Mouse (Mus musculus) brain, embryonic 14.5 days (tissue): ENCODE measurements around the gene Naa30. TPM values are rescaled to one million over a fixed set of nuclear protein-coding genes. Genes with fewer than 3 reads are reported as not detected.
A peak's percentile ranks its signal among the peaks of the same experiment; 100 is the strongest.
"Not testable (repeated sequence)": the region's sequence is repeated elsewhere in the genome, so short reads cannot be mapped to it uniquely, and the experiment has no call there.

Source experiments
- DNase-seq: peaks from one replicate; pipeline ENCODE4 v3.0.0-alpha.2; 2011; ENCODE audit warnings: low read depth
- CTCF ChIP-seq: fragments of 200-500 bp; IDR thresholded peaks from 2 replicates; pipeline ENCODE4 v1.5.1; 2012; ENCODE audit warnings: inconsistent platforms, mild to moderate bottlenecking, moderate library complexity, borderline replicate concordance; ENCODE audit not compliant: insufficient read depth, insufficient read length; ENCODE audit errors: extremely low read depth
- POLR2A ChIP-seq: fragments of 200-500 bp; IDR thresholded peaks from 2 replicates; pipeline ENCODE4 v1.6.1; 2012; ENCODE audit warnings: mild to moderate bottlenecking, inconsistent platforms, borderline replicate concordance; ENCODE audit not compliant: poor library complexity, insufficient read depth, insufficient read length, severe bottlenecking; ENCODE audit errors: extremely low read depth
- polyA plus RNA-seq: library from polyadenylated mRNA; depleted of rRNA; stranded (reverse); fragments of >200 nt; gene quantifications from 2 replicates; pipeline ENCODE4 v1.2.3, GENCODE M21; 2012

The Naa30 gene
- polyA plus RNA-seq, 1 experiment, result 29.2 TPM

GRCm38 (mm10) chr14:49172582-49172988 is 559 bp downstream of the Naa30 start:
- no peak for TF ChIP-seq POLR2A
- TF ChIP-seq CTCF, result no peak
- peak; percentile 73 for DNase-seq

- no peak for TF ChIP-seq POLR2A
- TF ChIP-seq CTCF, result no peak
- DNase-seq, result no peak
Observed at GRCm38 (mm10) chr14:49173290-49174135, 1.5 kb downstream of the Naa30 start.

GRCm38 (mm10) chr14:49179736-49180135 is 7.7 kb downstream of the Naa30 start:
- DNase-seq, result no peak
- TF ChIP-seq POLR2A, result no peak
- no peak for TF ChIP-seq CTCF

- DNase-seq, result no peak
- TF ChIP-seq CTCF (no peak), POLR2A (no peak)
Observed at GRCm38 (mm10) chr14:49186270-49186669, 14.2 kb downstream of the Naa30 start.

- no peak for TF ChIP-seq CTCF
- no peak for TF ChIP-seq POLR2A
- no peak for DNase-seq
Observed at GRCm38 (mm10) chr14:49197031-49197527, 25.1 kb downstream of the Naa30 start.

GRCm38 (mm10) chr14:49201073-49201778 is 29.2 kb downstream of the Naa30 start:
- DNase-seq, result no peak
- no peak for TF ChIP-seq CTCF
- no peak for TF ChIP-seq POLR2A

GRCm38 (mm10) chr14:49210215-49210614 is 38.2 kb downstream of the Naa30 start:
- DNase-seq, result not testable (repeated sequence)

GRCm38 (mm10) chr14:49218677-49219076 is 46.7 kb downstream of the Naa30 start:
- no peak for DNase-seq

GRCm38 (mm10) chr14:49219466-49220022 is 47.5 kb downstream of the Naa30 start:
- DNase-seq, result not testable (repeated sequence)

More at GRCm38 (mm10) chr14:49218677-49219076, 46.7 kb downstream of the Naa30 start:
- TF ChIP-seq CTCF (no peak), POLR2A (no peak)

GRCm38 (mm10) chr14:49221771-49222170 is 49.7 kb downstream of the Naa30 start:
- TF ChIP-seq CTCF, result no peak
- TF ChIP-seq POLR2A, result no peak
- no peak for DNase-seq

- no peak for DNase-seq
Observed at GRCm38 (mm10) chr14:49226471-49226870, 54.4 kb downstream of the Naa30 start.

GRCm38 (mm10) chr14:49226986-49227385 is 55.0 kb downstream of the Naa30 start:
- DNase-seq, result peak; percentile 48

More at GRCm38 (mm10) chr14:49226471-49226870, 54.4 kb downstream of the Naa30 start:
- no peak for TF ChIP-seq CTCF
- no peak for TF ChIP-seq POLR2A

More at GRCm38 (mm10) chr14:49226986-49227385, 55.0 kb downstream of the Naa30 start:
- TF ChIP-seq CTCF, result no peak
- no peak for TF ChIP-seq POLR2A
